Mouse (Mus musculus): ENCODE measurements around the gene Polr1c.

GRCm38 (mm10) chr17:46262201-46262694 lies 14.4 kb upstream of the Polr1c start:
- no peak for TF ChIP-seq SMC3 (IDR thresholded peaks at IDR 0.05; ENCODE audit: low read depth, low read length)
- TF ChIP-seq USF1 (IDR thresholded peaks at IDR 0.05; ENCODE audit: low read depth, low read length): no peak
- TF ChIP-seq E2F4 (IDR thresholded peaks at IDR 0.05; ENCODE audit: borderline replicate concordance, low read depth, low read length): no peak
- no peak for TF ChIP-seq POLR2A (IDR thresholded peaks at IDR 0.05; ENCODE audit: control insufficient read depth in 1 of 2, insufficient read depth in 1 of 2, low read depth in 1 of 2, low read length in 2 of 2, poor library complexity in 1 of 2)
- TF ChIP-seq TAL1 (IDR thresholded peaks at IDR 0.05; ENCODE audit: low read length): no peak
- no peak for TF ChIP-seq CTCF (IDR thresholded peaks at IDR 0.05 in 2 of 3, conservative IDR thresholded peaks at IDR 0.05 in 1 of 3; ENCODE audit: control insufficient read depth in 1 of 3, insufficient read depth in 1 of 3, low read depth in 2 of 3, low read length in 3 of 3, poor library complexity in 1 of 3, severe bottlenecking in 1 of 3)
- no peak for TF ChIP-seq KAT2A (conservative IDR thresholded peaks at IDR 0.05; ENCODE audit: low read depth, low read length)
- no peak for TF ChIP-seq ZMIZ1 (IDR thresholded peaks at IDR 0.05; ENCODE audit: low read depth, low read length)
- no peak for TF ChIP-seq MAZ (IDR thresholded peaks at IDR 0.05; ENCODE audit: low read depth, low read length)

Data from MEL (cell line).